Mouse (Mus musculus) lung, embryonic 16.5 days (tissue): ENCODE results near the gene Syndig1l. TPM values are rescaled to one million over a fixed set of nuclear protein-coding genes. Genes with fewer than 3 reads are reported as not detected.

Experiments
- ATAC-seq: fragments of 200-750 bp; cut with Nextera tagmentation; 2 replicates; pipeline ENCODE4 v1.8.0; 2017; ENCODE audit warnings: low read depth, mild to moderate bottlenecking, moderate library complexity
- H3K27ac ChIP-seq: fragments of 300-500 bp; sonication (generic); 2 replicates; pipeline ENCODE4 v1.5.1; 2014; ENCODE audit warnings: mild to moderate bottlenecking, control low read depth, low read length
- H3K27me3 ChIP-seq: fragments of 300-500 bp; sonication (generic); 2 replicates; pipeline ENCODE4 v1.6.1; 2014; ENCODE audit warnings: low read depth, low read length, mixed read lengths; ENCODE audit not compliant: control insufficient read depth, insufficient read depth
- H3K36me3 ChIP-seq: fragments of 300-500 bp; sonication (generic); 2 replicates; pipeline ENCODE4 v1.6.1; 2014; ENCODE audit warnings: low read length; ENCODE audit not compliant: control insufficient read depth, insufficient read depth
- H3K4me1 ChIP-seq: fragments of 300-500 bp; sonication (generic); replicated peaks from 2 replicates; pipeline ENCODE4 v1.6.1; 2014; ENCODE audit warnings: low read length, mixed read lengths; ENCODE audit not compliant: control insufficient read depth, insufficient read depth
- H3K4me2 ChIP-seq: fragments of 300-500 bp; sonication (generic); 2 replicates; pipeline ENCODE4 v1.6.1; 2014; ENCODE audit warnings: low read depth, low read length, control low read depth
- H3K4me3 ChIP-seq: fragments of 300-500 bp; sonication (generic); 2 replicates; pipeline ENCODE4 v1.5.1; 2014; ENCODE audit warnings: mild to moderate bottlenecking, low read length, control low read depth
- H3K9ac ChIP-seq: fragments of 300-500 bp; sonication (generic); 2 replicates; pipeline ENCODE4 v1.6.1; 2014; ENCODE audit warnings: low read length, control low read depth
- H3K9me3 ChIP-seq: fragments of 300-500 bp; sonication (generic); 2 replicates; pipeline ENCODE4 v1.6.1; 2016; ENCODE audit warnings: low read length; ENCODE audit not compliant: control insufficient read depth
- WGBS: fragments of 180-500 bp; shearing (Covaris S2); extraction: QIAGEN DNeasy Blood & Tissue Kit; methylation state at CpG from one replicate; pipeline ENCODE4 v1.1.7; 2014; 5-methylcytosine and 5-hydroxymethylcytosine counted together
- polyA plus RNA-seq: library from polyadenylated mRNA; unstranded; fragments of >200 nt; fragmentation: Nextera tagmentation; extraction: Ambion mirVana; gene quantifications from 2 replicates; pipeline ENCODE4 v1.2.1, GENCODE M21; 2015

Gene Syndig1l
- polyA plus RNA-seq, 1 experiment from 2014 or later: not detected

GRCm38 (mm10) chr12:84718462-84719244, 20.0 kb upstream of the Syndig1l start:
- Histone ChIP-seq H3K4me2 (no peak overlapping the region), H3K4me3 (no peak overlapping the region), H3K36me3 (no peaks in the 10 kb centered on the region), H3K27me3 (no peaks in the 10 kb centered on the region), H3K9ac (no peak overlapping the region), H3K4me1 (no peaks in the 10 kb centered on the region), H3K27ac (no peak overlapping the region), H3K9me3 (no peaks in the 10 kb centered on the region)
- WGBS: 74% methylated on average over 9 of the region's 9 CpGs
- ATAC-seq: no peak

DNA sequence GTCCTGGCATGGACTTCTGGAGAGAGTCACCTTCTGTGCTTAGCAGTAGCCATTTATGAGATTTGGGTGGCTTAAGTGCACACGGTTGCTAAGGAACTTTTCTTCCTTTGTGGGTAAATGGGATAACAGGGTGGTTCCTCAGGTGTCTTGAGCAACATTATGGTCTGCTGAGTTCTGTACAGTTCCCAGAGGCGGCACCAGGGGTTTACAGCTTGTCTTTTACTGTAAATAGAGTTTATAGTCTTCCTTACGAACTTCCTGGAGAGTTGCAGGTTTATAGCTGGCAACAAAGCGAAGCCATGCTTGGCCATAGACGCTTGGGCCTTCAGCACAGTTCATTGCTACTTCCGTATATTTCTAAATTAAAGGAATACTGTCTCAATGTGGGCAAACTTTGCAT, 15.9 kb upstream of the Syndig1l start:
- Histone ChIP-seq H3K27ac (no peak overlapping the region), H3K36me3 (no peaks in the 10 kb centered on the region), H3K27me3 (no peaks in the 10 kb centered on the region), H3K9me3 (no peaks in the 10 kb centered on the region), H3K4me3 (no peak overlapping the region), H3K4me2 (no peak overlapping the region), H3K4me1 (no peaks in the 10 kb centered on the region), H3K9ac (no peak overlapping the region)
- 75% methylated on average over 6 of the region's 6 CpGs for WGBS
- ATAC-seq: no peak

DNA sequence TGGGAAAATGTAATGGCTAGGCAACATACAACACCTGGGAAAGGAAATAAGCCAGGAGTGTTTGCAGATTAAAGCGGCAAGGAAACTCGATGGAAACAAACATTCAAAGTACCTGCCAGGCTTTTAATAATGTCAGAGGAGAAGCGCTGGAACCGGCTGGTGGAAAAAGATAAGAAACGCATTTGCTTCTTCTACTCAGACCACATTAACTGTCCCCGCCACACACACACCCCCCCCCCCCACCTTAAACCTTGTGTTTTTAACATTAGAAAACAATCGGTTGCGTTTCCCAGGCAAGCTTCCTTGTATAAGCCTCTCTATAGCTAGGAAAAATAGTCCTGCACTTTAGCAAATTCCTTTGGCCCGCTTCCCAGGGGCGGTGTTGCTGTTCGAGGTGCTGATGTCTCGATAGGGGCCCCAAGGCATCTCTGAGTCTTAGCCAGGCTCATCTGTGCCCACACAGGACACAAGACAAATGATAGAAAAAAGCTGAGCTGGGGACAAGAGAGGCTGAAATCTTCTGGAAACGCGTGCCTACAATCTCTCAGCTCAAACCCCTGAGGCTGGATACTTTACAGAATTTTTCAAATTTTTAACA, 11.3 kb upstream of the Syndig1l start:
- H3K4me3 ChIP-seq: no peak overlapping the region
- H3K36me3 ChIP-seq: no peaks in the 10 kb centered on the region
- H3K9me3 ChIP-seq: no peaks in the 10 kb centered on the region
- no peaks in the 10 kb centered on the region for H3K4me1 ChIP-seq
- no peak overlapping the region for H3K4me2 ChIP-seq
- H3K27ac ChIP-seq: no peak overlapping the region
- ATAC-seq: no peak
- no peaks in the 10 kb centered on the region for H3K27me3 ChIP-seq
- no peak overlapping the region for H3K9ac ChIP-seq
- 11% methylated on average over 14 of the region's 14 CpGs for WGBS

DNA sequence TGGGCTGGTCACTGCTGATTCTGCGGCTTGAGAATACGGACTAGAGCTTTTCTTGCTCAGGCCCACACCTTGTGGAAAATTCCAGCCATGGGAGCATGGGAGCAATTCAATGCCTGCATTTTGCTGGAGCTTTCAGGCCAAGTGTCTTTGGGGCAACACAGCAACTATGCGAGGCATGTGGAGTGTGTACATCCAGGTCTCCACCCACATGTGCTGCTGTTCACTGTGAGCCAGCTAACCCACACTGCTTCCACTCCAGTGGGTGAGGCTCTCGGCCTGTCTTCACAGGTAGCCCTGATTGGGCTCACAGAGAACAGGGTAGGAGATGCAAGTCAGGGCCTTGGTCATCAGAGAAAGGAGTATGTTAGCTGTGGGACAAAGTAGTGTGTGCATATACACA, 9.2 kb upstream of the Syndig1l start:
- Histone ChIP-seq H3K27ac (no peak overlapping the region), H3K4me2 (no peak overlapping the region), H3K4me1 (no peaks in the 10 kb centered on the region), H3K4me3 (no peak overlapping the region), H3K27me3 (no peaks in the 10 kb centered on the region), H3K36me3 (no peaks in the 10 kb centered on the region), H3K9me3 (no peaks in the 10 kb centered on the region), H3K9ac (no peak overlapping the region)
- peak; percentile 74 for ATAC-seq
- WGBS: 63% methylated on average over 4 of the region's 4 CpGs

GRCm38 (mm10) chr12:84706886-84707285, 8.3 kb upstream of the Syndig1l start:
- no peaks in the 10 kb centered on the region for H3K9me3 ChIP-seq
- H3K4me1 ChIP-seq: no peaks in the 10 kb centered on the region
- H3K27ac ChIP-seq: no peak overlapping the region
- no peaks in the 10 kb centered on the region for H3K27me3 ChIP-seq
- H3K36me3 ChIP-seq: no peaks in the 10 kb centered on the region
- WGBS: 63% methylated on average over 4 of the region's 4 CpGs
- H3K4me3 ChIP-seq: no peak overlapping the region
- no peak overlapping the region for H3K9ac ChIP-seq
- no peak overlapping the region for H3K4me2 ChIP-seq
- no peak for ATAC-seq

DNA sequence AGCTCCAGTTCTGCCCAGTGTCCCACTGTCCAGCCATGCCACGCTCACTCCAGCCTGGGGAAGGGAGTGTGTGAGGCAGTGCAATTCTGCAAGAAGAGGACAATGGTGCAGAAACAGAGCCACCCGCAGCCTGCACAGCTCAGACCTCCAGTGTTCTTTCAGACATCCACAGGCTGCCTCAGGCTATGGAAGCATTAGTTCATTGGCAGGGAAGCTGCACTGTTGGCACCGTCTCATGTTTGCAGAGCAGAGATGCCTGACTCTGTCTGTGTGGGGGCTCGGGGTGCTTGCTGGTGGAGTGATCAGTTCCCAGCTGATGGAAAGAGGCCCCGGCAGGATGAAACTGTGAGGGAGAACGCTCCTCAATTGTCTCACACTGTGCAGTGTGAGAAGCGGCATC, 4.0 kb upstream of the Syndig1l start:
- Histone ChIP-seq H3K9ac (no peak overlapping the region), H3K9me3 (no peaks in the 10 kb centered on the region), H3K4me3 (no peak overlapping the region), H3K36me3 (no peaks in the 10 kb centered on the region), H3K27ac (no peak overlapping the region), H3K27me3 (peaks cover 15% of the 10 kb centered on the region; the same call in 1 of the 2 replicates), H3K4me2 (no peak overlapping the region), H3K4me1 (0 out of 2 replicates have a peak, but pooled peaks cover 3% of the 10 kb centered on the region)
- no peak for ATAC-seq
- WGBS: 68% methylated on average over 7 of the region's 7 CpGs

DNA sequence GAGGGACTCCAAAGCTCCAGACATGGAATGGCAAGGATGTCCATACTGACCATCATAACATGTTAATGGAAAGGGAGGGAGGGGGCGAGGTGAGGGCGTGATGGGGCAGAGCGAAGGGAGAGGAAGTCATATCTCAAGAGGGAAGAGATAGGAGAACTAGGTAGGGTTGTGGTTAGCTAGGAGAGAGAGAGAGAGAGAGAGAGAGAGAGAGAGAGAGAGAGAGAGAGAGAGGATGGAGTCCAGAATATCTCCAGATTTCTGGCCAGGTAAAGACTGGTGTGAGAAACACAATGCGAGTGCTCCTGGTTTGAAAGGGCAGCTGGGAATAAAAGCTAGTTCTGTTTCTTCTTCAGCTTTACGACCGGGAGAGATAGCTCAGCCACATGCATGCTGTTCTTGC, 6.5 kb downstream of the Syndig1l start:
- H3K27ac ChIP-seq: no peak overlapping the region
- H3K4me3 ChIP-seq: no peak overlapping the region
- H3K4me1 ChIP-seq: no peaks in the 10 kb centered on the region
- peaks cover under 1% of the 10 kb centered on the region; the same call in 1 of the 2 replicates for H3K27me3 ChIP-seq
- WGBS: 72% methylated on average over 6 of the region's 6 CpGs
- H3K36me3 ChIP-seq: no peaks in the 10 kb centered on the region
- H3K9me3 ChIP-seq: no peaks in the 10 kb centered on the region
- no peak overlapping the region for H3K4me2 ChIP-seq
- no peak overlapping the region for H3K9ac ChIP-seq
- no peak for ATAC-seq

DNA sequence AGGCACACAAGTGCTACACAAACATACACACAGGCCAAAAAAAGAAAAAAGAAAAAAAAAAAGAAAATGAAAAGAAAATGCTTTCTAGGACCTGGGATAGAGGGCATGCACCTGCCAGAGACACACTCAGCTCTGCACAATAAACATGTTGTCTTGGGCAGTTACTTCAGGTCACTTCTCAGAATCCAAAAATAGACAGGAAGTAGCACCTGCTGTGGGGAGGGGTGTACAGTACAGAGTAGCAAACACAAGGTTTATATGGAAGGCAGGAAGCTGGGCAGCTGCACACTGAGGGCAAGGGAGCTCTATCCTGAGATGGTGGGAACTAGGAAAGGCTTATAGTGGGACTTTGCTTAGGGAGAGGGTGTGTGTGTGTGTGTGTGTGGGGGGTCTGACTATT, 7.3 kb downstream of the Syndig1l start:
- ATAC-seq: no peak
- Histone ChIP-seq H3K9ac (no peak overlapping the region), H3K27me3 (no peaks in the 10 kb centered on the region; the same call in 1 of the 2 replicates), H3K27ac (no peak overlapping the region), H3K4me2 (no peak overlapping the region), H3K4me3 (no peak overlapping the region), H3K4me1 (no peaks in the 10 kb centered on the region), H3K36me3 (no peaks in the 10 kb centered on the region), H3K9me3 (no peaks in the 10 kb centered on the region)

DNA sequence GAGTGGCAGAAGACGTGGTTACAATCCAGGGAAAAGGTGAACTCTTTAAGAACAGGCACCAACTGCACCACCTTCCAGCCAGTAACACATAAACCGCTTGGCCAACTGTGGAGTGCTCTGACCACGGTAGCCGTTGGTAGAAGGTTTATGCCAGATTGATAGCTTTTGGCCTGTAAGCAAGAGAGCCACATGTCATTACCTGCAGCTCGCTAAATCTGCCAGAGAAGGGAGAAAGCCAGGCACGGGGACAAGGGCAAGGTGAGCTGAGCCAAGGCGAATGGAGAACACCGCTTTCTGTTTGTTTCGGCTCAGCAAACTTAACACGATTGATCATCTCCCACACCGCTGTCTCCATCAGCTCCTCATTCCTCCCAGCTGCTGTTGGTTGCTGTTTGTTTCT, 9.6 kb downstream of the Syndig1l start:
- 70% methylated on average over 11 of the region's 11 CpGs for WGBS

More for the DNA sequence above, 9.6 kb downstream of the Syndig1l start:
- H3K9me3 ChIP-seq: no peaks in the 10 kb centered on the region
- no peaks in the 10 kb centered on the region for H3K36me3 ChIP-seq
- H3K27ac ChIP-seq: no peak overlapping the region
- no peak overlapping the region for H3K9ac ChIP-seq
- H3K4me1 ChIP-seq: no peaks in the 10 kb centered on the region
- no peak for ATAC-seq
- no peak overlapping the region for H3K4me3 ChIP-seq
- H3K27me3 ChIP-seq: no peaks in the 10 kb centered on the region
- no peak overlapping the region for H3K4me2 ChIP-seq
